Mouse (Mus musculus) embryonic facial prominence, embryonic 10.5 days (tissue): ENCODE measurements around the gene Vps29. TPM values are rescaled to one million over a fixed set of nuclear protein-coding genes. Genes with fewer than 3 reads are reported as not detected.
A peak's percentile ranks its signal among the peaks of the same experiment; 100 is the strongest.
"Not testable (repeated sequence)": the region's sequence is repeated elsewhere in the genome, so short reads cannot be mapped to it uniquely, and the experiment has no call there.

Experiments
- DNase-seq: peaks from one replicate; pipeline ENCODE4 v3.0.0-alpha.2; 2017; ENCODE audit warnings: low spot score
- H3K27ac ChIP-seq: fragments of 300-500 bp; sonication (generic); replicated peaks from 2 replicates; pipeline ENCODE4 v1.5.1; 2016; ENCODE audit warnings: mild to moderate bottlenecking
- H3K27me3 ChIP-seq: fragments of 300-500 bp; sonication (generic); replicated peaks from 2 replicates; pipeline ENCODE4 v1.6.1; 2016; ENCODE audit warnings: low read depth, mild to moderate bottlenecking; ENCODE audit not compliant: poor library complexity, severe bottlenecking
- H3K36me3 ChIP-seq: fragments of 300-500 bp; sonication (generic); replicated peaks from 2 replicates; pipeline ENCODE4 v1.6.1; 2016; ENCODE audit warnings: mild to moderate bottlenecking, moderate library complexity
- H3K4me1 ChIP-seq: fragments of 300-500 bp; sonication (generic); 2 replicates; pipeline ENCODE4 v1.6.1; 2016
- H3K4me3 ChIP-seq: fragments of 300-500 bp; sonication (generic); 2 replicates; pipeline ENCODE4 v1.5.1; 2016; ENCODE audit warnings: mild to moderate bottlenecking, moderate library complexity
- H3K9me3 ChIP-seq: fragments of 300-500 bp; sonication (generic); 2 replicates; pipeline ENCODE4 v1.6.1; 2016; ENCODE audit warnings: mild to moderate bottlenecking
- WGBS: fragments of 180-500 bp; shearing (Covaris S2); methylation state at CpG from one replicate; pipeline ENCODE4 v1.1.7; 2016; 5-methylcytosine and 5-hydroxymethylcytosine counted together
- polyA plus RNA-seq: library from polyadenylated mRNA; unstranded; fragments of >200 nt; fragmentation: Nextera tagmentation; extraction: Ambion mirVana; gene quantifications from 2 replicates; pipeline ENCODE4 v1.2.1, GENCODE M21; 2016

Gene Vps29
- 194 and 197 TPM in 2 replicates for polyA plus RNA-seq

GRCm38 (mm10) chr5:122353807-122354491 lies at the start of gene Vps29, which contains the start of gene Rad9b:
Gene Vps29 (plus strand): TSS chr5:122354369.
Gene Rad9b (minus strand): TSS chr5:122354233.
- peak; percentile 99 for DNase-seq
- Histone ChIP-seq H3K36me3 (peaks cover 9% of the 10 kb centered on the region), H3K4me3 (peak within 1 kb of the TSS; percentile 99), H3K27me3 (no peaks in the 10 kb centered on the region), H3K27ac (peak within 1 kb of the TSS; percentile 90), H3K4me1 (peaks cover 19% of the 10 kb centered on the region), H3K9me3 (no peaks in the 10 kb centered on the region)
- WGBS = 3% methylated on average over 51 of the region's 51 CpGs

GRCm38 (mm10) chr5:122304541-122304940 lies 49.6 kb upstream of the Vps29 start:
- no peak overlapping the region for H3K27ac ChIP-seq
- peaks cover 37% of the 10 kb centered on the region for H3K4me1 ChIP-seq
- no peaks in the 10 kb centered on the region for H3K9me3 ChIP-seq
- H3K27me3 ChIP-seq = no peaks in the 10 kb centered on the region
- peaks cover 27% of the 10 kb centered on the region for H3K36me3 ChIP-seq
- DNase-seq = no peak
- WGBS = 87% methylated on average over 6 of the region's 6 CpGs
- no peak overlapping the region for H3K4me3 ChIP-seq

- Histone ChIP-seq H3K9me3 (no peaks in the 10 kb centered on the region), H3K4me3 (no peak overlapping the region), H3K36me3 (peaks cover 27% of the 10 kb centered on the region), H3K4me1 (peaks cover 30% of the 10 kb centered on the region), H3K27ac (no peak overlapping the region), H3K27me3 (no peaks in the 10 kb centered on the region)
- 96% methylated on average over 7 of the region's 7 CpGs for WGBS
- DNase-seq = no peak
Measured at GRCm38 (mm10) chr5:122305472-122305871, 48.7 kb upstream of the Vps29 start.

GRCm38 (mm10) chr5:122306536-122306935 lies 47.6 kb upstream of the Vps29 start:
- DNase-seq = no peak
- no peaks in the 10 kb centered on the region for H3K27me3 ChIP-seq
- no peak overlapping the region for H3K4me3 ChIP-seq
- no peaks in the 10 kb centered on the region for H3K9me3 ChIP-seq
- peaks cover 35% of the 10 kb centered on the region for H3K36me3 ChIP-seq
- 87% methylated on average over 3 of the region's 3 CpGs for WGBS
- H3K27ac ChIP-seq = no peak overlapping the region
- H3K4me1 ChIP-seq = peaks cover 29% of the 10 kb centered on the region

- 88% methylated on average over 8 of the region's 8 CpGs for WGBS
- Histone ChIP-seq H3K27me3 (no peaks in the 10 kb centered on the region), H3K9me3 (no peaks in the 10 kb centered on the region), H3K27ac (no peak overlapping the region), H3K4me3 (no peak overlapping the region), H3K36me3 (peaks cover 77% of the 10 kb centered on the region), H3K4me1 (peaks cover 4% of the 10 kb centered on the region; the same call in 1 of the 2 replicates)
- DNase-seq = no peak
Measured at GRCm38 (mm10) chr5:122310699-122311098, 43.5 kb upstream of the Vps29 start.

GRCm38 (mm10) chr5:122311692-122312091 lies 42.5 kb upstream of the Vps29 start:
- Histone ChIP-seq H3K4me3 (no peak overlapping the region), H3K27me3 (no peaks in the 10 kb centered on the region), H3K27ac (no peak overlapping the region), H3K36me3 (peaks cover 84% of the 10 kb centered on the region), H3K4me1 (peaks cover 4% of the 10 kb centered on the region; the same call in 1 of the 2 replicates), H3K9me3 (no peaks in the 10 kb centered on the region)
- WGBS = 77% methylated on average over 7 of the region's 7 CpGs
- no peak for DNase-seq

GRCm38 (mm10) chr5:122312346-122312745 lies 41.8 kb upstream of the Vps29 start:
- Histone ChIP-seq H3K4me3 (no peak overlapping the region), H3K9me3 (no peaks in the 10 kb centered on the region), H3K27me3 (no peaks in the 10 kb centered on the region), H3K4me1 (peaks cover 4% of the 10 kb centered on the region; the same call in 1 of the 2 replicates), H3K27ac (no peak overlapping the region), H3K36me3 (peaks cover 90% of the 10 kb centered on the region)
- 91% methylated on average over 4 of the region's 4 CpGs for WGBS
- no peak for DNase-seq

GRCm38 (mm10) chr5:122312942-122313684 lies 41.1 kb upstream of the Vps29 start:
- Histone ChIP-seq H3K4me1 (peaks cover 4% of the 10 kb centered on the region; the same call in 1 of the 2 replicates), H3K27me3 (no peaks in the 10 kb centered on the region), H3K36me3 (peaks cover 90% of the 10 kb centered on the region), H3K4me3 (no peak overlapping the region), H3K9me3 (no peaks in the 10 kb centered on the region), H3K27ac (no peak overlapping the region)
- 92% methylated on average over 17 of the region's 17 CpGs for WGBS
- no peak for DNase-seq

- Histone ChIP-seq H3K27ac (no peak overlapping the region), H3K4me3 (no peak overlapping the region), H3K36me3 (peaks cover 91% of the 10 kb centered on the region), H3K4me1 (peaks cover 4% of the 10 kb centered on the region; the same call in 1 of the 2 replicates), H3K9me3 (no peaks in the 10 kb centered on the region), H3K27me3 (no peaks in the 10 kb centered on the region)
- DNase-seq = peak; percentile 25
- 77% methylated on average over 20 of the region's 20 CpGs for WGBS
Measured at GRCm38 (mm10) chr5:122314966-122315667, 39.1 kb upstream of the Vps29 start.

- 77% methylated on average over 11 of the region's 11 CpGs for WGBS
- peaks cover 4% of the 10 kb centered on the region; the same call in 1 of the 2 replicates for H3K4me1 ChIP-seq
- no peak overlapping the region for H3K27ac ChIP-seq
- no peaks in the 10 kb centered on the region for H3K9me3 ChIP-seq
- peaks cover 92% of the 10 kb centered on the region for H3K36me3 ChIP-seq
- DNase-seq = no peak
- no peaks in the 10 kb centered on the region for H3K27me3 ChIP-seq
- no peak overlapping the region for H3K4me3 ChIP-seq
Measured at GRCm38 (mm10) chr5:122317329-122318045, 36.7 kb upstream of the Vps29 start.

- Histone ChIP-seq H3K36me3 (peaks cover 91% of the 10 kb centered on the region), H3K27ac (no peak overlapping the region), H3K27me3 (no peaks in the 10 kb centered on the region), H3K4me1 (peaks cover 4% of the 10 kb centered on the region; the same call in 1 of the 2 replicates), H3K9me3 (no peaks in the 10 kb centered on the region), H3K4me3 (no peak overlapping the region)
- DNase-seq = peak; percentile 14
- WGBS = 72% methylated on average over 3 of the region's 3 CpGs
Measured at GRCm38 (mm10) chr5:122318100-122318499, 36.1 kb upstream of the Vps29 start.

- not testable (repeated sequence) for H3K4me1 ChIP-seq, H3K27ac ChIP-seq, H3K9me3 ChIP-seq, H3K4me3 ChIP-seq, DNase-seq, H3K27me3 ChIP-seq
- 73% methylated on average over 3 of the region's 3 CpGs for WGBS
- peaks cover 85% of the 10 kb centered on the region for H3K36me3 ChIP-seq
Measured at GRCm38 (mm10) chr5:122318976-122319375, 35.2 kb upstream of the Vps29 start.
